Mouse (Mus musculus) cerebellum, postnatal 36 days (tissue): ENCODE results near the gene Crp.
A peak's percentile ranks its signal among the peaks of the same experiment; 100 is the strongest.

ENCODE experiments used
- DNase-seq, 2 experiments: peaks; one replicate each; pipeline ENCODE4 v3.0.0; 2021 to 2022; ENCODE audit warnings: mixed read lengths in 2 of 2

Gene Crp

DNA sequence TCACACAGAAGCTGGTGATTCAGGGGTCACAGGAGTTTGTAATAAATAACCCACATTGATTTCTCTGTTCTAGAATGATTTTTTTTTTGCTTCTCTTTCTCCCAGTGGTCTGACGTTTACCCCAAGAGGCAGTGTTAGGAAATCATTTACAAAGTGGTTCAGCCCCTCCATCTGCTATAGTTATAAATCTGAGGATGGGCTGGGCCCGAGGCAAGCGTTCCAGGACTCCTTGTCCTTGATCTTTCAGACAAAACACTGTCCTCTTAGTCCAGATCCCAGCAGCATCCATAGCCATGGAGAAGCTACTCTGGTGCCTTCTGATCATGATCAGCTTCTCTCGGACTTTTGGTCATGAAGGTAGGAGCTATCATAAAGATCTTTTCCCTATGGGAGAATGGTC, at the start of gene Crp:
Gene Crp, plus strand, starts transcription at position 212 of the 400 bp plus-strand sequence.
- no peak for DNase-seq

DNA sequence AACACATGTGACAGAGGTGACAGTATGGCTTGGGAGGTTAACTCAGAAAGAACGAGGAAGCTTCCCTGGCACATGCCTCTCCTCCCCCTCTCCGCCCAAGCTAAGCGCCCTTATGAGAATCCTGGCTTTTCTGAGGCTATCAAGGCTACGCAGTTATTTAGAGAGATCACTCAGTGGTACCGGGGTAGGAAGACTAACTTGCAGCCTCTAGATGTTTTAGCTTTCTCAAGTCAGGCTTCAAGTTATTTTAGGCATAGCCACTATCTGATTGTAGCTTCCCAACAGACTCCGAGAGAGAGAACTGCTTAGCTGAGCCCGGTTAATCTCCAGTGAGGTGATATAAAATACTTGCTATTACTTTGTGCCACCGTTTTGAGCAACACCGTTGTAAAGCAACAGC, 48.5 kb upstream of the Crp start:
- DNase-seq = no peak

DNA sequence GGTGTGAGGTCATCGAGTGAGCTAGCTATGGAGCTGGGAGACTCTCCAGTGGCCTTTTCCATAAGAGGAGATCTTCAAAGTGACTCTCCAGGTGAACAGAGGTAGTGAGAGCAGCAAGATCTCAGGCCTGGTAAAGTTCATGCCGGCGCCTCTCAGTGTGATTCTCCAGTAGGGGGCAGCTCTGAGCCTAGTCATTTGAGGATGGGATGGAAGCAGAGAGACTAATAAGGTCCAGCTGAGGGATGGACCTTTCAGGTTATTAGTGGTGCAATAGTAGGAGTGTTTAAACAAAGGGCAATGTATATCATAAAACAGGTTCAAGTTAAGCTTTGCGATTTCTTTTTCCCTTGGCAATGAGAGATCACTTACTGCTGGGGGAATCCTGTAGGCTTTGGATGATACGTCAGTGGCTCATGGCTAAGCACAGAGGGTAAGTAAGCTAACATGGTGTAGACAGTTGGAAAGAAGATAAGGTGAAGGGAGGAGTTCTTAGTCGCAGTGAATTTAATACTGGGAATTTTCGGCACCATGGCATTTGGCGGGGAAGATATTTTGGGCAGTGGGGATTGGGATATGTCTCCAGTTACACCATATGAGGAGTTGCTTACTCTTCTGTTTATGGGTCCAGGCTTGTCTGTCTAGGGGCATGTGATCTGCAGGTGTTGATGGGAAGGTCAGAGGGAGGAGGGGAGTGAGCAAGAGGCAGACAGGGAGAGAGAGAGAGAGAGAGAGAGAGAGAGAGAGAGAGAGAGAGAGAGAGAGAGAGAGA, 47.2 kb upstream of the Crp start:
- peak in 1 of 2 experiments; percentile 9 for DNase-seq

DNA sequence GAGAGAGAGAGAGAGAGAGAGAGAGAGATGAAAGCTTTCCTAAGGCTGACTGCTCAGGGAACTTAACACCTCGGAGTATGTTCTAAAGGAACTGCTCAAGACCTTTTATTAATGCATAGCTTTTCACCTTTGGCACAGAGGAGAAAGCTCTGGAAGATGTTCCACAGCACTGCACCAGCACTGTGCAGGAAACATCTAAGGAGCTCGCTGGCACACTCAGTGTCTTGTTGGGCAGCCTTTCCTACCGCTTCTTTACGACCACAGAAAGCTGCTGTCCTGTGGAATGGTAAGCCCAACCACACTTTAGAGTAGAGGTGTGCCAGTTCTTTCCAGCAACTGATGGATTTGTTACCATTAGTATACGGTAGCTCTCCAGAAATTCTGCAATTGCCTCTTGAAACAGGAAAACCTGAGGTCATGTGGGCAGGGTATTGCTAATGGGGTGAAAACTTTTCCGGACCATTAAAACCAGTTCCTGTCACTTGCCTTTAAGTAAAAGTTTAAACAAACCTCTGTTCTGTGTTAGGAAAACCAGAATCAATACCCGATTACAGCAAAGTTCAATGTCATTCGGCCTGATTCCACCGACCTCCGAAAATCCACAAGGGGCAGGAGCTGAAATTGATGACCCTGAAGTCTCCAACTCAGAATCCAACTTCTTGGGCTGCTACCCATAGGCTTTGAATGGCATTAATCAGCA, 46.4 kb upstream of the Crp start:
- no peak for DNase-seq

DNA sequence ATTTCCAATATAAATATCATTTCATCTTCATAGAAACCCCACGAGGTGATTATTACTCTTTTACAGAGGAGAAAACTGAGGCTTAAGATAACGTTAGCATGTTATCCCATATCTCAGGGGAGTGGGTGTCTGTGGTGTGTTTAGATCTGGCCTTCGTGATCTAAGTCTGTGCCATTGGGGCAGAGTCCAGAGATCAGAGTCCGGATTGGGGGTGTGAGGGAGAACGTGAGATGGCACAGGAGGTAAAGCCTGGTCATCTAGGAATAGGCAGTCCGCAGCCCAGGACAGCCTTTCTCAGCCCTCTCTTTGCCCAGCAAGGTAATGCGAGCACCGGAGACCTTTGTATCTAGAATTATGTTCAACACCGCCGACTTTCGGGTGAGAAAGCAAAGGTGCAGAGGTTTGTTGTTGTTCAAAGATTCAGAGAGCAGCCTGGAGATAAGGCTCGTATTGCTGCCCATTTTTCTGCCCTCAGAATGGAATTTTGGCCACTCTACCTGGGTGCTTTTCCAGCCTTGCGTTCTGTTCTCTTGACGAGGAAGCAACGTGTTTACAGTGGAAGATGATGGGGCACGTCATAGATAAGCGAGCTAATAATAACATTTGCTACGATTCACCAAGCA, 45.7 kb upstream of the Crp start:
- no peak for DNase-seq

DNA sequence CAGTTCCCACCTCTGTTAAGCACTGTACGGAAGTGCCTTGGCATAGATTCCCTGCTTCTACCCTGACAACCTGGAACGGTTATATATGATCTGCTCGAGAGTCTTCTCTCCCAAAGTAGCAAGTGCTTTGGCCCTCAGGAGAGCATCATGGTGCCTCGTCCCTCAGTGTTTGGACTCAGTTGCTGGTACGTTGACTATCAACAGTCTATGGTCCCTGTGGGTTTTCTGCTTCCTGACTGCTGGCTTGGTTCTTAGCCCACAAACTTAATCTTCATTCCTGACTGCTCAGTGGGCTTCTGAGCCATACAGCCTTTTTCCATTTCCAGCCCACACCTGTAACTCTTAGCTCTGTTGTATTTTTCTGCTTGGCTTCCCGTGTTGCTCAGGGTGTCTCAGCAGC, 44.0 kb upstream of the Crp start:
- DNase-seq = no peak

DNA sequence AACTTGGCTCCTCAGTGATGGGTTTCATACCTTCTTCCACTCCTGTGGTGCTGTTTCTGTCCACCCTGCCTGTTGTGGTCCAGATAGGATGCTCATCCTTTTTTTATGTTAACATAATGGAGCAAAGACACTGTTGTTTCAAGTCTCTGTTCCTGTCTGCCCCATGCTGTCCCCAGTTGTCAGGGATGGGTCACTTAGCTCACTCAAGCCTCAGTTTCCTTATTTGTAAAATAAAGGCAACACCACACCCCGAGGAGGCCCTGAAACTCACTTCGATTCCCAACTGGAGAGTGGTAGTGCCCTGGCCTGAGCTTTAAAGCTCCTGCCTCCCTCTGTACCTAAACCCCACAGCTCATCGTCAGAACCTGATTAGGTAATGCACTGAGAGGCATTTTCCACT, 40.6 kb upstream of the Crp start:
- no peak for DNase-seq

DNA sequence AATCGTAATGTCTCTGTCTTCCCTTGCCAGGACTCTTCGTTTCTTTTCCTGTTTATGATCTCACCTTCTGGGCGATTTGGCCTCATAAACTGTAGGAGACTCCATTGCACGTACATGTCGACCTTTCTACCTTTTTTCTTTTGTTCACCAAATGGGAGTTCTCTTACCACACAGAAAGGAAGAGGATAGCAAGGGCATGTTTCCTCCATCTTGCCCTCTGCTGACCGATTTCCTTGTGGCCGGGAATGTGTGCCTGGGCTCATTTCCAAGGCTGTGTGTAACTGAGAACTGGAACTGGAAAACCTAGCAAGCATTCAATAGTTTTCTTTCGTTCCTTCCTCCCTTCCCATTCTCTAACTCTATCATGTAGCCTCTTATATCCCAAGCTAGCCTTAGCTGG, 38.2 kb upstream of the Crp start:
- no peak for DNase-seq

DNA sequence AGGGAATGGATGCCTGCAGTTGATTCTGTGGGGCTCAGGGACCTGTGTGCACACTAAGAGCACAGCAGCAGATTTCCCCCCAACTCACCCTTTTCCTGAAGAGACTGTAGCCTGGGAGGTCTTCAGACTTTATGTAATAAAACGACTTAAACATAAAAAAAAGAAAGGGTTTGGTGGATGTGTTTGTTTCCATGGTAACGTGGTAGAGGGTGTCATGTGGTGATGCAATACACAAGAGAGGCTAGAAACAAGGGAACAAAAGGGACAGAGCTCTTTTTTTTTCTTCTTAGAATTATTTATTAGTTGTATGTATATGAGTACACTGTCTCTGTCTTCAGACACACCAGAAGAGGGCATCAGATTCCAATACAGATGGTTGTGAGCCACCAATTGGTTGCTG, 32.4 kb upstream of the Crp start:
- no peak for DNase-seq

DNA sequence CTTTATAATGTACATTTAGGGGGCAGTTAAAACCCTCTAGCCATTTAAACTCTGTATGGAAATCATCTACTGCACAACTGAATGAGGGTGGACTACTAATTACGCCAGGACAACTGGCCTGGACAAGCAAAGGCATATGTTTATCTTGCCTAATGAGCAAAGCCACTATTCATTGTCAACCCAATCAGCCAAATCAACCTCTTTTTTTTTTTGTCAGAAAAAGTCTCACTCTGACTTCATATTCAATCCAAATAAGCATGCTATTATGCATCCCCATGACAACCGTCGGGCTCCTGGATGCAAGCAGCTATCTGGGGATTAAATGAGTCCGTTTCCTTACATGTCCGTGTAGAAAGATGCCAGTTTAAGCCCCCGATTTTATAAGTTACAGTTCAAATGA, 30.3 kb upstream of the Crp start:
- DNase-seq = no peak

DNA sequence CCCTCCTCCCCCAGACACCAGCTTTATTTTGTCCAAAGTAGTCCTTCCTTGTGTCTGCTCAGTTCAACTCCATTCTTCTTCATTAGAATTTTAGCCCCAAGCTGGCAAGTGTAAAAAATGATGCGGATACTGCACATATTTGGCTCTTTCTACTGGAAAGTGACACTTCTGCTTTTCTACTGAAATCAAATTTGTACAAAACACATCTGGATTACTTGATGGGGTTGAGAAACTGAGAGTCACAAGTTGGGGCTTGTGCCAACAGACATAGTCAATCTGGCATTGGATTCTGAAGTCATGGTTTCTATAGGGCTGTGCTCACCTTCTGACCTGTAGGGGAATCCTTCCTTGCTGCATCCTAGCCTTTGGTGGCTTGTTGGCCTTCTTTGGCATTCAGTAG, 27.1 kb upstream of the Crp start:
- DNase-seq = no peak

DNA sequence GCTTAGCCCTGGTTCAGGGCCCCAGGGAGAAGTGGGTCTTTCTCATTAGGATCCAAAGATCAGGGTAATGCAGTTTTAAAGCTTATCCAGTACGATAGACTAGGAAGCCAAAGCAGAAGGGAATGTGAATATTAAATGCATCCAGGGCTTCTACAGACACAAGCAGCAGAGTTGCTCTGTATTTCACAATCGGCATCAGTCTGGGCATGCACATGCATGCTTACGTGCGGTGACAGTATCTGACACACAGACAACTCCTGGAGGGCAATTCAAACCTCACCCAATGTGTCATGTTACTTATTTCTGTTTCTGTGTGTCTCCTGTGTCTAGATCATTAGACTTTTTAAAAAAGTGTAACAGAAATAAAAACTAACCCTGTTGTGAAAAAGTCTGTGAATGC, 17.1 kb upstream of the Crp start:
- DNase-seq = no peak

DNA sequence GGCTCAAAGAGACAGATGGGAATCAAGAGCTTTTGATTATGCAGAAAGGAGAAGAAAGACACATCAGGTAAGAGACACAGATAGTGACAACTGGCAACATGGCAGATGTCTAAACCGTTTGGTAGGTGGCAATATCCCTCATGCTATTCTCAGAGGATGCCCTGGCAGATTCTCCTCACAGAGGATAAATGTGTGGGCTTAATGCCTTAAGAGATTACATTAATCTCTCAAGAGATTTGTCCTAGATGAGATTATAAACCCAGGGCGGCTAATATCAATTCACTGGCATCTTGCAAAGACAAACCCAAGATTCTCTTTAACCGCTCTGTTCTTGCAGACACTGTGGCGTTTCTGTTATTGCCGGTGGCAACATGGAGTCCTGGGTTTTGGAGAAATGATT, 14.3 kb upstream of the Crp start:
- DNase-seq = no peak

DNA sequence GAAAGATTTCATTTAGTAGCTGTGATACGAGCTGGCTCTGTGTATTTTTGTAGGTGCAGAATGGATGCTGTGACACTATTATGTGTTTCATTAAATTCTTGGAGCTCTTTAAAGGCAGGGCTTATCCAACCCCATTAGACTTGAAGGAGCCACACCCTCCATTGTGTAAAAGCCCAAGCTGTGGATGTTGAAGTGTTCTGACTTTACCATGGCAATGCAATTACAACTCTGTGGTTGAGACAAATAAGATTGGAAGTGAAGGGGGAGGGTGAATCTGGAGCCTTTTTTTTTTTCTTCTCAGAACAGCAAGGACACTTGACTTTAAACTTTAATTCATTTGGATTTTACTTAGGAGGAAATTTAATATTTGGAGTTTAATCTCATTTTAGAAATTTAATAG, 13.9 kb upstream of the Crp start:
- no peak for DNase-seq

DNA sequence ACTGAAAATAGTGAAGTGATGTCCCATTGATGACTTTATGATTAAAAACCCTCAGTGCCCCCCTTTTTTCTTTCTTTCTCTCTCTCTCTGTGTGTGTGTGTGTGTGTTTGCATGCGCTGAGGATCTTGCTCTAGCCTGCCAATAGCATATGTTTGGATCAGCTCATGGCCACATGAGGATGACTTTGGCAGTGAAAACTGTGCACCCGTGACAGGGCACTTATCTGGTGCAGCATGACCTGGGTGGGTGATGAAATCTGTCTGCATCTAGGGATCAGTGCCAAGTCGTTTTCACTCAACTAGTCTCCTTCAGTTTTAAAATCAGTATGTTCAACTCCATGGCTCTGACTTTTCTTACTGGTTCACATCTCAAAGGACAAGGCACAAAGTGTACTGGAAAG, 12.7 kb upstream of the Crp start:
- DNase-seq = no peak

DNA sequence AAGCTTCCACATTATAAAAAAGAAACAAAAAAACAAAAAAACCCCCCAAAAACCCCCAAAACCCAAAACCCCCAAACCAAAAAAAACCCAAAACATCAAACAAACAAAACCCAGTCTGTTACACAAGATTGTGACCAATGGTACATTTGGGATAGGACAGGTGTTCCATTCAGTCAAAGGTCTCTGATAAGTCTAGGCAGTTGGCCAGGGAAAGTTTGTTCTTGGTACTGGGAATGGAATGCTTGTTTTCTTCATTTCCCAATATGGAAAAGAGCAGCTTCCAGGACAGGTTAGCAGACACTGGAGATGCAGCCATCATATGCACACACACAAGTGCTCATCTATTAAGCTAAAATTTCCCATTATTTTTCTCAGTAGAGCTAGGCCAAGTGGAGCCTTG, 433 bp upstream of the Crp start:
- no peak for DNase-seq

DNA sequence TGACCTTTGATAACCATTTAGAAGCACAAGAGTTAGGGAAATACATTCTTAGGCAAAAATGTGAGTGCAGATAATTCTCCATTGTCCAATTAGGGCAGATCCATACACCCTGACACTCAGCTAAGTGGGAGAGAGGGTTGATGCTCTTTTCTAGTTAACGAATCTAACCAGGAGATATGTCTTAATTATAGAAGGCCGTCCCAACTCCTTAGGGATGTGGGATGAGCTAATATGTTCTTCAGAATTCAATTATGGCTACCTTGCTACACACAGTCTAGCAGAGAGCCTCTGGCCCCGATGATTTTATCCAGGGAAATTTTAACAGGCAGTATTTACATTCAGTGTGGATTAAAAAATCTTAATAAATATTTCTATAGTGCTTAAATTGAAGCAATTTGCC, 3.0 kb downstream of the Crp start:
- no peak for DNase-seq

DNA sequence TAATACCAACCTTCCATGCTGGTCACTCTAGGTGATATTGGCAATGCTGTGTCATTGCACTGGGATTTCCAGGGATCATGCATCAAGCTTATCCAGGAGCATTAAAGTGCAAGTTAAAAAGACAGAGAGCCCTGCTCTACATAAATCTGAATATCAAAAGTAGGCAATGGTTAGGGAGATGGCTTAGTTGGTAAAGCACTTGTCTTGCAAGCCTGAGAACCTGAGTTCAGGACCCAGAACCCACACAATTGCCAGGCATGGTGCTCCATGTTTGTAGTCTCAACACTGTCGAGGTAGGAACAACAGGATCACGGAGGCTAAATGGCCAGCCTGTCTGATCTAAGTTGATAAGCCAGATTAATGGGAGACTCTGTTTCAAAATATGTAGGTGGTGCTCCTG, 3.5 kb downstream of the Crp start:
- DNase-seq = no peak

DNA sequence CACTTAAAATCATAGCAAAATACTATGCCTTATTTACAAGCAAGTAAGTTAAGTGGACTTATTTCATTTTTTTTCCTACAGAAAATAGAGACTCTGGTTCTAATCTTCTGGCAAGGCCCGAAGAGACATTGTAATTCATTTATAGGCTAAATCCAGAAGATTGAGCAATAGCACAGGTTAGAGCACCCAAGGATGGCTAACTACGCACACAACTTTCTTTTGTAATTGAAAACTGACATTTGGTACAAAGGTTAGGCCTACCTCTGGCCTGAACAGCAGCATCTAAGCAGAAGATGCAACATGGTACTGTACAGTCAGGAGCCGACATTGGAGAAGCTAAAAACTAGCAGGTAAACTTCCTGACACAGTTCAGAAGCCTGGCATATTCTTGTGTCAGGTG, 4.0 kb downstream of the Crp start:
- DNase-seq = no peak

DNA sequence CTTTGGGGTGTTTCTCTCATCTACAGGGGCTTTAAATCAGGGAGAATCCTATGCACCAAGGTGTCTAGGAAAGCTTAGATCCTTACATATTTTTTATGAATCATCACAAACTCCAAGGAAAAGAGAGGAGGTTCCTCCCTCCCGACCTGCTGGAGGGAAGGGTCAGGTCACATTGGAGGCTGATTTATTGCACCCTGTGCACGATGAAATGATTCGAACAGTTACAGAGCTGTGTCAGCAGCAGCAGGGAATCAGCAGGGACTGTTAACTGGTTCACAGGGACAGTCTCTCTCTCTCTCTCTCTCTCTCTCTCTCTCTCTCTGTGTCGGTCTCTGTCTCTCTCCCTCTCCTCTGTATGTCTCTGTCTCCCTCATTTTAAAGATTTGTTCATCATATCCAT, 6.9 kb downstream of the Crp start:
- DNase-seq = no peak

DNA sequence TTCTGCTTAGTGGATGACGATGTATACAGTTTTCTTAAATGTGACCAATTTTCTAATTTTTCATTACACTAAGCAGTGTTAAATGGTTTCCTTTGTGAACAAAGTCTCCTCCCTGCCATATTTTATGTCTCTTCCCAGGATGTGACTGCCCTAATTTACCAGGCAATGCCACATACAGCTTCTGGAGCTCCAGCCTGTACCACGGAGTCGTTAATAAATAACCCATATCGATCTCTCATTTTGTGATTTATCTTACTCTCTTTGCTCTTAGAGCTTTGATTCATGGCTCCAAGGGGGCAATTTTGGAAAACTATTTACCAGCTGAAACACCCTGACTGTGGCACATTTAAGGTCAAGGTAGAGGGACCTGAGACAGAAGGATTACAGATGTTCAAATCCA, 8.4 kb downstream of the Crp start:
- no peak for DNase-seq

DNA sequence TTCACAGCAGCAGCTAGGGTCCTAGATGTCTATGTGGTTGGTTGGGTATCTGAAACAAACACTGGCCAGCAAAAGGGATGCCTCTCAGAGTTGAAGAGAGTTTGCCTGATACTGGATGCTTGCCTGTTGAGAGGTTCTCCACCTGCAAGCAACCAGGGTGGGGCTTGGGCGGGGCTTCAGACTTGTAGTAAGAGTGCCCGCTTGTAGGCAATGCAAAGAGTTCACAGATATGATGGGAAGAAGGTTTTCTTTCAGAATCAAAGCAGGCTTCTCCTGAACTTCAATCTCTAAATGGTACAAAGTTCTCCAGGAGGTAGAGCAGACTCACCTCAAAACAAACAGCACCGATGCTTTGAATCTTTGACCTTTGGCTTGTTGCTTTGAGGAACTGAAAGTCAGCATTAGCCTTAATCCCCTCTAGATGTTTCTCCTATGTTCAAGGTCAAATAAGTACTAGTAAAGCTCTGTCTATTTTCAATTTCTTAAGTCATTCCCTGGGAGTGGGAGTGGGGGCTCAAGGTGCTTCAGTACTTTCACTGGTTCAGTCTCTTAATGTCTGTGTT, 12.0 kb downstream of the Crp start:
- no peak for DNase-seq

DNA sequence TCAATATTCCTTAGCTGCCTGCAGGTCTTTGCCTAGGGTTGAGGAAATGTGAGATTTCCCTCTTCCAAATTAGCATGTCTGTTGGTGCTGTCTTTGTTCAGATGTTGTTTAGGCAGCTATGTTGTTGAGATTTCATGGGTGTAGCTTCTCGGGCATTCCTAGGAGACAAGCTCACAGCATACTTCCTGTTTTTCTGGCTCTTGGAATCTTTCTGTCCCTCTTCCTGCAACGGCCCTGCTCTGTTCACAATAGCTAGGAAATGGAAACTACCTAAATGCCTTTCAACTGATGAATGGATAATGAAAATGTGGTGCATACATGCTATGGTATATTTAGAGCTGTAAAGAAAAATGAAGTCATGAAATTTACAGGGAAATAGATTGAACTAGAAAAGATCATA, 13.5 kb downstream of the Crp start:
- no peak for DNase-seq

DNA sequence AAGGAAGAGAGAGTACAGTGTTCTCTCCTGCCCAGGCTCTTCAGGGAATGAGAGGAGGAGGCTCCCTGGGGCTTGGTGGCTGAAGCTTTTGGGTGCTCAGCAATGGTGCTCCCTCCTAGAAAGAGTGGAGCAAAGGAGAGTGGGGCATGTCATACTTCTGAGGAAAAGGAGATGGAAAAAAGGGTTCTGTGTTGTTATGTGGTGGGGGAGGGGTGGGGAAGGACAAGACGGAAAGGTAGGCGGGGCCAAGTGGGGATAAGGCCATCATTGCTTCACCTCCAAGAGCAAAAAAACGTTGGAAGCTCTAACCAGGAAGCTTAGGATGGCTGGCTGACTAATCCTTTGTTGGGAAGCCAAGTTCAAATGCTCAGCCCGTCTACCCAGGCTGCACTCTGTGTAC, 14.1 kb downstream of the Crp start:
- no peak for DNase-seq
